In genomic region chr10:44004221-44004751, GRCm38 (mm10) we compare ENCODE assay signal across 8 mouse cellular contexts.
A peak's percentile ranks its signal among the peaks of the same experiment; 100 is the strongest.
DNase-seq lines count a peak whose midpoint lies in the region; ATAC-seq lines count a peak whose summit lies in the region.

No protein-coding gene starts in this region.

- H3K4me2 ChIP-seq in embryonic facial prominence, embryonic 13.5 days: peak overlapping the region; percentile 78
- peak overlapping the region; percentile 61 for H3K4me2 ChIP-seq in midbrain, embryonic 12.5 days (replicated peaks)

- intact Hi-C loops in heart, postnatal 36 days (cut with DNase I): no loop called here

- DNase-seq in 3134 (ENCODE audit: extremely low read depth, insufficient read length, low spot score): peak; percentile 82
- peak; percentile 40 to 51 for DNase-seq in heart, postnatal 36 days
- DNase-seq in kidney, postnatal 4 days: peak; percentile 60 to 73
- no peak for DNase-seq in natural killer cell, adult 2 months (ENCODE audit: low spot score in 2 of 2)
- no peak for DNase-seq in cerebellum, adult 11-12 months

- H3K36me3 ChIP-seq in embryonic facial prominence, embryonic 13.5 days: no peaks in the 10 kb centered on the region
- H3K36me3 ChIP-seq in midbrain, embryonic 12.5 days: no peaks in the 10 kb centered on the region

- peaks cover 35% of the 10 kb centered on the region for H3K4me1 ChIP-seq in embryonic facial prominence, embryonic 13.5 days
- H3K4me1 ChIP-seq in midbrain, embryonic 12.5 days: peaks cover 26% of the 10 kb centered on the region

- peaks cover 74% of the 10 kb centered on the region for H3K27me3 ChIP-seq in embryonic facial prominence, embryonic 13.5 days
- peaks cover 81% of the 10 kb centered on the region for H3K27me3 ChIP-seq in midbrain, embryonic 12.5 days

- WGBS in embryonic facial prominence, embryonic 13.5 days: 1% methylated on average over 33 of the region's 33 CpGs
- WGBS in midbrain, embryonic 12.5 days: 2% methylated on average over 33 of the region's 33 CpGs

- H3K9ac ChIP-seq in embryonic facial prominence, embryonic 13.5 days: peak overlapping the region; percentile 69; the same call in 1 of the 2 replicates
- no peak overlapping the region for H3K9ac ChIP-seq in midbrain, embryonic 12.5 days (replicated peaks)

- H3K9me3 ChIP-seq in embryonic facial prominence, embryonic 13.5 days: no peaks in the 10 kb centered on the region
- H3K9me3 ChIP-seq in midbrain, embryonic 12.5 days: no peaks in the 10 kb centered on the region

- peak; percentile 1 for ATAC-seq in CD4-positive, CD25-positive, alpha-beta regulatory T cell, adult 4 months
- ATAC-seq in embryonic facial prominence, embryonic 13.5 days (ENCODE audit: insufficient number of reproducible peaks, insufficient read depth, low FRiP score, low TSS enrichment, low read depth): 0 out of 2 replicates have a peak, but pooled peaks have one; percentile 10
- peak; percentile 28; the same call in 1 of the 2 replicates for ATAC-seq in midbrain, embryonic 12.5 days (ENCODE audit: low FRiP score, low read depth)

- H3K4me3 ChIP-seq in embryonic facial prominence, embryonic 13.5 days: peak overlapping the region; percentile 64
- peak overlapping the region; percentile 52 for H3K4me3 ChIP-seq in midbrain, embryonic 12.5 days

- H3K27ac ChIP-seq in embryonic facial prominence, embryonic 13.5 days: no peak overlapping the region
- no peak overlapping the region for H3K27ac ChIP-seq in midbrain, embryonic 12.5 days (replicated peaks)

Comparison
In these comparisons a context has a peak if more than half of its experiments do, and no peak if none do; other contexts are left out.
1. DNase-seq: peak in 3134 (single experiment), heart, postnatal 36 days (2 of 2) and kidney, postnatal 4 days (2 of 2); none in natural killer cell, adult 2 months (0 of 2) and cerebellum, adult 11-12 months (single experiment).
2. Peak in every context shown above with its lines, with median percentiles within 50 percentile points of each other: ATAC-seq.